Mouse (Mus musculus): ENCODE results near the gene Msrb2.
A peak's percentile ranks its signal among the peaks of the same experiment; 100 is the strongest.

Msrb2 gene

DNA sequence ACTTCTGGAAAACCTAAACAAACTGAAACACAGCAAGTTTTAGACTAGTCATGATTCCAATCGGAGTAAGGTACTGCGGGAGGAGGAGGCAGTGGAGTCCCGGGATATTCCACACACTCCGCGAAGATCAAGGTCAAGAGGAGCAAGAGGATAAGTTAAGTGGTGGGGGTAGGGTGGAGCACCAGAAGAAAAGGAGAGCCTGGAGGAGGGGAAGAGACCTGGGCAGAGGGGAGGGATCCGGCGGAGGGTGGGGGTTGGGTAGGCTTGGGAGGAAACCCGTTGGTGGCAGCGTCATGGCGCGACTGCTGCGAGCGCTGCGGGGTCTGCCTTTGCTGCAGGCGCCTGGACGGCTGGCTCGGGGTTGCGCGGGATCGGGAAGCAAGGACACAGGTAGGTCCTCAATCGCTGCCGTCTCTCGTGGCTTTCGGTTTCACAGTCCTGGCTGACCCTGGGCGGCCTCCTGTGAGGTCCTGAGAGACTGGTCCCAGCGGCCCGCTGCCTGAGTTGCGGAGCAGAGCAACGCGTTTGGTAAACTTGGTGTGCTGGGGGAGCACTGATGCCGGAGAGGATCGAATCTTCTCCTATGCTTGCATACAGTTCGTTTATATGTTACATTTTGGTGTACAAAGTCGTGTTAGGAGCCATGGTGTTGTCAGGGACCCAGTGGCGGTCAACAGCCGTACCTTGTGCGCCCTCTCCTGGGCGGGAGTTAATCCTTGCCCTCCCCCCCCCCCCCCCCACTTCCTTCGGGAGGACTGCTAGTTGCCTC is at the start of gene Msrb2:
Gene Msrb2, plus strand, starts transcription at position 51 of the 769 bp plus-strand sequence.
- peak; percentile 81 to 83 for DNase-seq

DNA sequence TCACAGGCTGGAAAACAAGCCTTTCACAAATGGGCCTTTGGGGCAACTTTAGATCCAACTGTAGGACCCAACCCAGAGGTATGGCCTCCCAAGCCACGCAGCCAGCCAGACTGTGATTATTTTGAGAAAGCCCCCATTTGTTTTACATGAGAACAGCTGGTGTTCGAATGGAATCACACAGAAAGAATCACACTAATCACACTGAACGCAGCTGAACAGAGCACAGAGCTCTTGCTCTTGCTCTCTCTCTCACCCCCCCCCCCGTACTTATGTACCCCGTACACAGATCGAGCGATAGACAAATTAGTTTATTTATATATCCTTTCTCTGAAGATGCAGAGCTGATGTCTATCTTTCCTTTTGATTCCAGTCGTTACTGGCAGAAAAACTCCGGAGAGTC is 48.8 kb upstream of the Msrb2 start:
- DNase-seq = no peak

DNA sequence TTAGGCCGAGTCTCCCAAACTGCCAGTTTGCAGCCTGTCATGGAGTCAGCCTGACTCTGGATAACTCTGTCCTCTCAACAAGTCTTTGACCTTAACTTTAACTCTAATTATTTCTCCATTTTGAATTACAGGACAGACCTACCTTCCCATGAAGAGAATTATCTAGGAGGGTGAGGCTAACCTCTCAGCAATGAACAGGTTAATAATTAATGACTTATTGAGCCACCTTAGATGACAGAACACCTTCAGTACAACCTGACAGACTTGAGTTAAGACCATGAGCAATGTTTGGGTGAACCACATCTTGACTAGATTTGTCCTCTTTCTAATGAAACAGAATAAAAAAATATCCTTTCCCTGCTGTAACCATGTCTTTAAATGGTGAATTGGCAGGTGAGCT is 44.9 kb upstream of the Msrb2 start:
- DNase-seq = no peak

DNA sequence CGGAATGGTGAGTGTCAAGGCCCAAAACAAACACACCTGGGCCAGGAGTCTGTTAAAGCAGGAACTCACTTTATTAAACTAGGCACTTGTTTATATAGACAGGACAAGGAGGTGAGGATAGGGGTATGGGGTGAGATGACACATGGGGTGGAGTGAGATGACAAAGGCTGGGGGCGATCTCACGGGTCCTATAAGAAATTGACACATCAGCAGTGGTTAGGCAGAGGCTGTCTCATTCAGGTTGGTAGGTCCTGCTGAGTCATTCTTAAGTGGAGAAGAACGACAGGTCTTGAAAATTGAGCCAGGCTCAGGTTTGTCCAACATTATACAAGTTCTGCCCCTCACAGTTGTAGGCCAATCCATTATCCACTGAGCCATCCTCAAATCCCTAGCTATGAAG is 43.4 kb upstream of the Msrb2 start:
- no peak for DNase-seq

DNA sequence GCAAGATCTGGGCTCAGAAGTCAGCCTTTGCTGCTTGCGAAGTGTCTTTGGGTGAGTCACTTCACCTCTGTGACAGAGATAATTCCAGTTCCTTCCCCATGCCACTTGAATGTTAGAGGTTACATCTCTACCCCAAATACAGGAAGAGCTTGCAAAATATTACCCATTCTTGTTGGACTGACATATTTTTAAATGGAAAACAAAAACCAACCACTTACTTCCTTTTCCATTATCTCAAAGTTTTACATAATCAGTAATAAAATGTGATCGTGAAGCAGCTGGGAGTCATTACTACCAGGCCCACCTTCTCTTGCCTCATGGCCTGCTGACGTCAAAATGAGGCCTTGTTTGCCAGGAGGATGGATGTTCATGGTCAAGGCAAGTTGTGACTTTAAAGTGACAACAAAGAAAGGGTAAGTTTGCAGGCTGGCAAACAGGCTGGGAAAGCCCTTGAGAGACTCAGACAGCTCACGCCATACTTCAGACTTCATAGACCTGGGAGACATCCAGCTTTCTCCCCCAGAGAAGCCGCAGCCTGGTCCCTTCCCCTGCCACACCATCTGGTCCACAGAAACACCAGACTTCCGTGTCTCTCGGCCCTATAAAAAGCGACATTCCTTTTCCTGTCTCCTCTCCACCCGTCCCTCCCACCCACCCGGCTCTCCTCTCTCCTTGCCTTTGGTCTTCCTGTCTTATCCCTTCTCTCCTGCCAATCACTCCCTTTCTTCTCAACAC is 27.2 kb upstream of the Msrb2 start:
- DNase-seq = peak; percentile 32 to 41

DNA sequence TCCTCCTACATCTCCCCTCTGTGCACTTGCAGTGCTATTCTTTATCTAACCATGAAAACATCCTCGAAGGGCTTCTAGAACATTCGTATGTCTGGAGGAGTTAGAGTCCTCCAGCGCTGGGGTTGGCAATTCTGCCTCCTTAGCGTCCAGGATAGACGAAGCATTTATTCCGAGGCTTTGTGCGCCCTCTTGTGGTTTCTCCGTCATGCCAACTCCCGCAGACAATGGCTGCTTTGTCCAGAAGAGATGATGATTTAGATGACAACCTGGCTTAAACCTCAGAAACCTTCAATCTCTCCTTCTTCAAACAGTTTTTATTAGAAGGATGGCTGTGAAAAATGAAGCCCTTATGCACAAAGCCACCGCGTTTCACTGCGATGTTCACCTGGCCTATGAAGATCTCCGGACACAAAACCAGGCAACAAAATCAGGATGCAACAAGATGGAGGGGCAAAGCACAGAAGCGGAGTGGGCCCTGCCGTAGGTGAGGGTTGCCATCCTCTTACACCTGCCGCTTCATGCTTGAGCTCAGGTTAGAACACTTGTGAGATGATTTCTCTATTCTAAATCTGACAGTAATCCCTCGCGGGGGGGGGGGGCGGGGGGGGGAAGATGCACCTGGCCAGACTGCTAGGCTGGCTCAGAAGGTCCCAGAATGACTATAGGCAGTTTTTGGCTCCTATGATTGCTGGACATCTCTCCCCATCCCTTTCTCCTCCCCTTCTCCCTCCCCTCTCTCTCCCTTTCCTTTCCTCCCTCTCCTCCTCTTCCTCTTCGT is 26.4 kb upstream of the Msrb2 start:
- DNase-seq = peak; percentile 90 to 94

DNA sequence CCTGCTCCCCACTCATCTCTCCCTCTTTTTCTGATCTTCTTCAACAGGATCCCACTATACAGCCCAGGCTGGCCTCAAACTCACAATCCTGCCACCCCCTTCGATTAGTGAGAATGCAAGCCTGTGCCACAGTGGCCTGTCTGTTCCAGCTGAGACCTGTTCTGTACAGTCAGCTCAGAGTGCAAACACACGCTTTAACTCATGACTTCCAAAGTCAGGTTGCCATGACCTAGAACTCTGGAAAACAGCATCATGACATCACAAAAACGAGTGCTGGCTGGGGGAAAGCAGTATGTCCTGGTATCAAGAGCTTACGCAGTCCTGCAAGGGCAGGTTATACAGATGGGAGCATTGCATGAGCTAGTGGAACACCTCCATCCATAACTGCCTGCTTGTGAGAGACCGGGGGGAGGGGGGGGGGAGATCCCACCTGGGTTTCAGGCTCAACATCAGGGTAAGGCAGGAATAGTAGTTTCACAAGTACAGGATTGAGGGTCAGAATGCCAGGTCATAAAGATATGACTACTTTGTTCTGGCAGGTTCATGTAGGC is 25.8 kb upstream of the Msrb2 start:
- no peak for DNase-seq

DNA sequence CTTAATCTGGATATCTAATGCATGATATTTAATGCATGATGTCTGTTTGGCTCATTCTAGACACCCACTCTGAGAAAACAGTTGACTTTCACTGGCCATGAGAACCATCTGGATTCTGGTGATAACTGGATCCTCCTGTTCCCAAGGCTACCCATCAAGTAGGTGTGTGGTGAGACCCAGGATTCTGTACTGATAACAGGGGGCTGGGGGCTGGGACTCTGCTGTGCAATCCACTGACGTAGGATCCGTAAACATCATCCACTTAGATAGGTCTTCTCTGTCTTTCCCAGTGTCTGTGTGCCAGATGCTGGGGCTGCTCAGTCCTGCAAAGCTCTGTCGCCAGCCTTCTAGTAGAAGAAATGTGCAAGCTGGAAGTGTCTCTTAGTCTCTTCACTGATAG is 22.8 kb upstream of the Msrb2 start:
- DNase-seq = no peak

DNA sequence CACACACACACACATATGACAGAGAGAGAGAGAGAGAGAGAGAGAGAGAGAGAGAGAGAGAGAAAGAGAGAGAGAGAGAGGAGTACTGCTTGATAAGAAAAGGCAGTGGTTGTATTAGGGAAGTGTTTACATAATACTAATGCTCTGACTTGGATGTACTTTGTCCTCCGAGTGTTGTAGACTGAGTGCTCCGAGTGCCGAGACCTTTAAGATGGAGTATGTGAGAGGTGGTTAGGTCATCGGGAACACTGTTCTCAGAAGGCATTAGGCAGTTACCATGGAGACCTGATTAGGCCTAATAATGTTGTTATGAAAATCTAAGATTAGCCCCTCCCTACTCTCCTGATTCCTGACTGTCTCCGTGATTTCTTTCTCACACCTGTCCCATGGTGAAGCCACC is 21.1 kb upstream of the Msrb2 start:
- no peak for DNase-seq

DNA sequence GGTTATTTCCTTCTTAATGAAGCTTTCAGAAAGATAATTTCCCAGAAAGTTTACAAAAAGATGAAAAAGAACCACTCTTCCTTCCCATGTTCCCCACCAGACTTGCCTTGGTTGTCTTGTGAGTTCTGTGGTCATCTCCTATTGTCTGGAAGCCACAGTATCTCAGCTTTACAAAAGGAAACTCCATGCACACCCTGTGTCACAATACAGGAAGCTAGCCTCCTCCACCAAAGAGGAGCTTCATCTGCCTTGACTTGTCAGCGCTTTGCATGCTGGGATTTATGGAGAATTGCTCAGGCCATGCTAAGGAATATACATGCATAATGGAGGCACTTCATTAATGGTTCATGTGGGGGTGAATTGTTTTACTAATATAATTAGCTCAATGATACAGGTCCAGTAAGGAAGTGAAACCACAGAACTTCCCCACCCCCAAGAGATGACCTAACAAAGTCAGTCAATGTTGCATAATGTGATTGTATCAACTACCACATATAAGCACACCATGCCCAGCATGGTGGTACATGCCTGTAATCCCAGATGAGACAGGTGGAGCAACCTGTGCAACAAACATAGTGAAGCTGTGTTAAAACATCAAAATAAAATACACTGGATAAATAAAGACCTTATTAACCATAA is 19.5 kb upstream of the Msrb2 start:
- DNase-seq = no peak

DNA sequence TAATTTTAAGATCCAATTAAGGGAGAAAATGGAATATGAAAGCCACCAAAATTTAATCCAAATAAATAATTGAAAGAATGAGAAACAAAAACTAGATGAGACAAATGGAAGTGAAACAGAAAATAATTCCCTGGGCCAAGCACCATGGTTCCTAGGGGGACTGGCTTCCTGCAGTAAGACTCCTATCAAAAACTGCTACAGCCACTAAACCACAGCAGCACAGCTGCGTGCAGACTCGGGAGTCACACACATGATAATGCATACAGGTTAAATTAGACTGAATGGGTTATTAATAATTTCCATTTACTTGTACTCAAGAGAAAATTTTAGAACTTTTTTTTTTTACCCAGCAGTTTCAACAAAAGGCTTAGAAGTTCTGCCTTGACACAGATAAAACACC is 18.1 kb upstream of the Msrb2 start:
- no peak for DNase-seq

DNA sequence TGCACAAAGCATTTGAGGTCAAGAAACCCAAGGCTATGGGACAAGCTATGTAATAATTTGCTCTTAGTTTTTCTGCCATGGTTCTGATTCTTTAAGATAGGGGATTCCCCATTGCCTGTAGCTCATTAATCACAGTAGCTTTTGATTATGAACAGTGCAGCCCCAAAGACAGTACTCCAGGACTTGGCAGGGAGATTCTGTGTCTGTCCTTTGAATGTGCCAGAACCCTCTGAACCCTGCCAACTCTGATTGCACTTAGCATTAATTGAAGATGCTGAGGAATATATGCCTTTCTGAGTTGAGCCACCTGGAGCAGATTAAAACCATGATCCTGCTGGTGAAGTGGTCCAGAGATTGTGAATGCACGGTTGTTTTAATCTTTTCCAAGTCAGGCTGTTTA is 8.4 kb upstream of the Msrb2 start:
- DNase-seq = peak in 1 of 2 experiments; percentile 6

DNA sequence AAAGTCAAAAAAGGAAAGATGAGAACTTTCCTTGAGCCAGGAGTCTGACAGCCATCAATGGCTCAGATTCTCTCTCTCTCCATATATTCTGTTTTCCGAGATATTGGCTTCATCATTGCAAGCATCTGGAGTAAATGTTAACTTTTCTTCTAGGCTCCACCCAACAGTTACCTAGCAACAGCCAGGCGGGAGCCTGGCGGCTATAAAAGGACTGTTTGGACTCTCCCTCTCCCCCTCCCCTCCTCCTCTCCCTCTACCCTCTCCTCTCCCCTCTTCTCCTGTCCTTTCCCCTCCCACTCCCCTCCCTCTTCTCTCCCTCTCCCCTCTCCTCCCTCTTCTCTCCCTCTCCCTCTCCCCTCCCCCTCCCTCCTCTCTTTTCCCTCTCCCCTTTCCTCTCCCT is 4.8 kb upstream of the Msrb2 start:
- no peak for DNase-seq

DNA sequence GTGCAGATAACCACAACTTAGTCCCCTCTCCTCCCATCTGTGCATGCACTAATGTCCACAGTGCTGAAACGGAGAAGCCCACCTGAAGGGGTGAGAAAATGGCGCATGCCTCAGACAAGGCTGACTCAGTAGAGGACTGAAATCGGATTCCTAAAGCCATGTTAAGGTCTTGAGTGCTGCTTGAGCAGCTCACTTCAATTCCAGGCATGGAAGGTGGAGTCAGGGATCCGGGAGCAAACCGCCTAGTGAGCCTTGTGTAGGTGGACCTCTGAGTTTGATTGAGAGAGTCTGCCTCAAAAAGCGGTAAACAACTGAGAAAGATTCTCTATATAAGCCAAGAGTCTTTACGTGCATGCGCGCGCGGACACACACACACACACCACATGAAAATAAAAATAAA is 4.1 kb upstream of the Msrb2 start:
- no peak for DNase-seq

DNA sequence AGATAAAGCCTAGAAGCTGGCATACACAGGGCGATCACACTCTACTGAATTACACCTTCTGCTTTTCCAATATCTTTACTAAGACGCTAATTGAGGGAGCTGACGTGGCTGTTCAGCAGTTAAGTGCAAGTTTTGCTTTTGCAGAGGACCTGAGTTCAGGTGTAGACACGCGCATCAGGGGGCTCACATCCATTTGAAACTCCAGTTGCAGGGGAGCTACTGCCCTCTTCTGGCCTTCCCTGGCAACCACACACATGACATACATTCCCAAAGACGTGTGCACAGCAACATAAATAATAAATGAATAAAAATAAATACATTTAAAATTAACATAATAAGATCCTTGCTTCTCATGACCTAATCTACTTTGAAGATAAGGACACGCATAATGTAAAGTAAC is 2.5 kb downstream of the Msrb2 start:
- peak in 1 of 2 experiments; percentile 14 for DNase-seq

DNA sequence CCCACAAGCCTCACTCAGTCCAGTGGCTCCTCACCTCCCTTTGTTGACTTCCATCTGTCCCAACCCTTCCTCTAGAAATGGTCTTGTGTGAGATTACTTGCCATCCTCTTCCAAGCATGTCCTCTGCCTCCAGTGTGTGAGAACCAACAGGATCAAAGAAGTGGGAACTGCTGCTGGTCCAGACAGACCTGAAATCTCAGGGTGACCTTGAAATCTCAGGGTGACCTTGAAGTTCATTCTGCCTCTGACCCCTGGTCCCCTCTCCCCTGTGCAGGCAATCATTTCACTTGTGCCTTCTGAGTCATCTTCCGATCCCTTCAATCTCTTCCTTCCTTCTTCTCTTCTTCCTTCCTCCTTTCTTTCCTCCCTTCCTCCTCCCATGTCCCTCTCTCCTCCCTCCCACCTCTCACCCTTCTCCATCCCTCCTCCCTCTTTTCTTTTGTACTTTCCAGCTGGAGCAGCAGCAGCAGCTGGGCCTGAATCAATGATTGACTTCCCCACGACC is 9.3 kb downstream of the Msrb2 start:
- DNase-seq = no peak

DNA sequence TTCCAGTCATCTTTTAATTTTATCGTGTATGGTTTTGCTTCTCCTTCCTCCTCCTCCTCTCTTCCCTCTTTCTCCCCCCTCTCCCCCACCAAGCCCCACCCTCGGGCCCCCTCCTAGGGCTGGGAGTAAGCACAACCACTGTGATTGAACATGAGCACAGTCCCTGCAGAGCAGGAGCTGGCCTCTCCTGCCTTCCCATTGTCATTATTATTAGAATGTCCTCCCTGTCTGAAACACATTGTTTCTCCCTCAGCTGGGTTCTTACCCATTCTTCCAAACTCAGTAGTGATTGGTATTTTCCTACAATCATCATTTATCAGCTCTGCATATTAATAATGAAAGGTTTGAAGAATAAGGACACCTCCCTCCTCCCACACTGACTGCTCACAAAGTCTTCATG is 9.7 kb downstream of the Msrb2 start:
- DNase-seq = no peak

DNA sequence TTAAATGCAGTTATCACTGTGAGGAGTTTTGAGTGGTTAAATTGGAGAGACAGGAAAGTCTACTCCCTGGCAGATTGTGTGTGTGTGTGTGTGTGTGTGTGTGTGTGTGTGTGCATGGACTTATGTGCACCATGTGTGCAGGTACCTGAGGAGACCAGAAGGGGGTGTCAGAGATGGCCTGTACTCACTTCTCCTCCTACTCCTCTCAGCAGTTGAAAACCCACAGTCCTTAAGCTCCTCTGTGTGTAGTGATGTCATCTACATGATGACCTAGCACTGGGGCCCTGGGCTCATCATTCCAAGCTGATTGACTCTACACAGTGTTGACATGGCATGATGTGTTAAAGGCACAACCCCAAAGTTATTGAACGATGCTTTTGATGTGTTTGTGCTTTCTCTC is 11.0 kb downstream of the Msrb2 start:
- DNase-seq = no peak

DNA sequence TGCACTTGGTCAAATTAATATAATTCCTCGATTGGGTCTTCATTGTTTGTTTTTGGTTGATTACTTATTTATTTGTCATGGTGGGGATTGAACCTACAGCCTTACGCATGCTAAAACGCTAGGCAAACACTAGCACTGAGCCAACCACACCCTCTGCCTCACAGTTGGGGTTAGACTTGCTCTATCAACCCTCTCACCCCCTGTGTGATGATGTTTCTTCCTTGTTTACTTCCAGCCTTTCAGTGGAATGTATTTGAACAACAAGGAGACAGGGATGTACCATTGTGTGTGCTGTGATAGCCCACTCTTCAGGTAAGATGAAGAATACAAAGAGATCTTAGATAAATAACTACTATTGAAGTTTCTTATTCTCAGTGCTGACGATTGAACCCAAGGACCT is 11.8 kb downstream of the Msrb2 start:
- no peak for DNase-seq

DNA sequence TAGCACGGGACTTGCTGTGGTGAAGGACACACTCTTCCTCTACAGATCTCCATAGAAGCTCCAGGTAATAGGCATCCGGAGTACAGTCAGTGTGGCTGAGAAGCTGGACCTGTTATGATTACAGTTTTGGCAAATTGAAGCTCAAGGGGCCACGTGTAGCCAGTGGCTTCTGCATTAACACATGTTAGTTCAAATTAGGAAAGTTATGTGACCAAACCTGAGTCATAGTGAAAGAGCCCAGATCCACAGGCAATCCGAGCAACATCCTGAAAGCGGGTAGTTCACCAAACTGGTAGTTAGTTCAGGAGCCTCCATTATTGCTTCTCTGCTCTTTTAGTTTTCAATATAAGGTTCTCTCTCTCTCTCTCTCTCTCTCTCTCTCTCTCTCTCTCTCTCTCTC is 14.5 kb downstream of the Msrb2 start:
- DNase-seq = no peak

DNA sequence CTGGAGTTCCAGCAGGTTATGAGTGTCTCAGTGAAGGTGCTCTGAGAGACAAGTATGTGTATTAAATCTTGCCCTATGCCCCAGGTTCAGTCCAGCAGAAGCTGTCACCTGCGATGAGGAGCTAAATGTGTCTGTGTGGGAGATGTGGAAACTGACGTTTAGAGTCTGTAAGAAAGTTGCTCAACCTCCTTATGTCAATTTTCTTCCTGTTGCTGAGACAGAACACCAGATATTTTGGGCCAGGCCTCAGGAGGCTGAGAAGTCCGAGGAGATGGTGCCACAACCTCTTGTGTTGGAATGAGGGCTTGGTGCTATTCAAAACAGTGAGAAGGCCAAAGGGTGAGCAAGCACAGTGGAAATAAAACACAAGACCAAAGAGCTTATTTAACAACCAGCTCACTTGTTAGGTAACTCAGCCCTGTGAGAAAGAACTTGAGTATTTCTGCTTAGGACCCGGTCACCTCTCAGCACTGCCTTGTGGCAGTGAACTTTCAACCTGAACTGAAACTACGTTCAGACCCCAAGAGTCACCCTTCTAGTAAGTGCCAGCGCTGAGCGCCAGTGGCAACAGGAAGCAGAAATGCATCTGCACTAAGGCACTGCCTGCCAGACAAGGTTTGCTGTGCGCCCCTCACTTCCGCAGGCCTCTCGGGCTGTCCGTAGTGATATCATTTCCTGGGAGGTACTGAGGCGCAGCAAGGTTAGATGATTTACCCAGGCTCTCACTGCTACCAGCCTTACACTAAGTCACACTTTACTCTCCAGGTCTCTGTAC is 17.3 kb downstream of the Msrb2 start:
- no peak for DNase-seq

Measured in cerebellum, postnatal 25 days (tissue).